Mouse (Mus musculus) c-Kit-positive CD71-positive TER-119-positive erythroid progenitor cells, embryonic 14.5 days (primary cell): ENCODE results near the gene Dcaf11.

Source experiments
- DNase-seq: peaks from one replicate; pipeline ENCODE4 v3.0.0-alpha.2; 2013; ENCODE audit warnings: low spot score

Dcaf11 gene

GRCm38 (mm10) chr14:55557003-55557402 lies 2.8 kb upstream of the Dcaf11 start:
- peak; percentile 70 for DNase-seq

- no peak for DNase-seq
Measured at GRCm38 (mm10) chr14:55557587-55557986, 2.2 kb upstream of the Dcaf11 start.

GRCm38 (mm10) chr14:55558740-55559448 lies 912 bp upstream of the Dcaf11 start:
- peak; percentile 78 for DNase-seq

- DNase-seq, result peak; percentile 98
Measured at GRCm38 (mm10) chr14:55560202-55561073, 632 bp downstream of the Dcaf11 start, which contains the start of gene A730061H03Rik. Gene A730061H03Rik, minus strand, starts transcription at chr14:55560406.

- no peak for DNase-seq
Measured at GRCm38 (mm10) chr14:55561860-55562259, 2.1 kb downstream of the Dcaf11 start.

- no peak for DNase-seq
Measured at GRCm38 (mm10) chr14:55563249-55563648, 3.4 kb downstream of the Dcaf11 start.

- no peak for DNase-seq
Measured at GRCm38 (mm10) chr14:55565748-55566147, 5.9 kb downstream of the Dcaf11 start.

GRCm38 (mm10) chr14:55567496-55567895 lies 7.7 kb downstream of the Dcaf11 start:
- DNase-seq, result no peak

- DNase-seq, result no peak
Measured at GRCm38 (mm10) chr14:55570588-55570987, 10.8 kb downstream of the Dcaf11 start.

- no peak for DNase-seq
Measured at GRCm38 (mm10) chr14:55571760-55572159, 12.0 kb downstream of the Dcaf11 start.

- DNase-seq, result no peak
Measured at GRCm38 (mm10) chr14:55575302-55575701, 15.5 kb downstream of the Dcaf11 start, which contains the start of gene Fitm1. Gene Fitm1, plus strand, starts transcription at chr14:55575617.

- no peak for DNase-seq
Measured at GRCm38 (mm10) chr14:55575711-55576110, 15.9 kb downstream of the Dcaf11 start.

- DNase-seq, result no peak
Measured at GRCm38 (mm10) chr14:55576376-55576775, 16.6 kb downstream of the Dcaf11 start.

- no peak for DNase-seq
Measured at GRCm38 (mm10) chr14:55577871-55578667, 18.3 kb downstream of the Dcaf11 start, which contains the start of gene Psme1. Gene Psme1, plus strand, starts transcription at chr14:55578123.

GRCm38 (mm10) chr14:55578668-55579269 lies 19.0 kb downstream of the Dcaf11 start:
- DNase-seq, result no peak

- DNase-seq, result no peak
Measured at GRCm38 (mm10) chr14:55579511-55580496, 20.0 kb downstream of the Dcaf11 start.

- DNase-seq, result no peak
Measured at GRCm38 (mm10) chr14:55580731-55581130, 20.9 kb downstream of the Dcaf11 start.

GRCm38 (mm10) chr14:55581981-55582681 lies 22.3 kb downstream of the Dcaf11 start:
- DNase-seq, result no peak

- no peak for DNase-seq
Measured at GRCm38 (mm10) chr14:55584303-55584701, 24.5 kb downstream of the Dcaf11 start.
